Mouse (Mus musculus) hindbrain, postnatal 0 days (tissue): ENCODE measurements at regions not wholly inside any gene's neighbourhood (a gene's known extent, or its start where the extent isn't known, plus 50 kb on each side); places are given as distances from the start of the nearest gene placed in this dataset.

ENCODE experiments used
- ATAC-seq: fragments of 200-750 bp; cut with Nextera tagmentation; 2 replicates; pipeline ENCODE4 v1.8.0; 2017; ENCODE audit warnings: mild to moderate bottlenecking, moderate TSS enrichment, moderate library complexity
- DNase-seq: peaks from one replicate; pipeline ENCODE4 v3.0.0-alpha.2; 2015; ENCODE audit warnings: low spot score
- H3K27ac ChIP-seq: fragments of 300-500 bp; sonication (generic); 2 replicates; pipeline ENCODE4 v1.5.1; 2014; ENCODE audit warnings: mild to moderate bottlenecking
- H3K27me3 ChIP-seq: fragments of 300-500 bp; sonication (generic); 2 replicates; pipeline ENCODE4 v1.6.1; 2014; ENCODE audit warnings: low read length, mixed read lengths; ENCODE audit not compliant: insufficient read depth
- H3K36me3 ChIP-seq: fragments of 300-500 bp; sonication (generic); 2 replicates; pipeline ENCODE4 v1.6.1; 2014; ENCODE audit warnings: low read length, mixed read lengths; ENCODE audit not compliant: insufficient read depth
- H3K4me1 ChIP-seq: fragments of 300-500 bp; sonication (generic); 2 replicates; pipeline ENCODE4 v1.6.1; 2014; ENCODE audit warnings: antibody characterized with exemption, low read length, mixed read lengths; ENCODE audit not compliant: insufficient read depth
- H3K4me2 ChIP-seq: fragments of 300-500 bp; sonication (generic); 2 replicates; pipeline ENCODE4 v1.6.1; 2014; ENCODE audit warnings: low read depth, mild to moderate bottlenecking, low read length, moderate library complexity, mixed read lengths
- H3K4me3 ChIP-seq: fragments of 300-500 bp; sonication (generic); 2 replicates; pipeline ENCODE4 v1.5.1; 2014; ENCODE audit warnings: low read length
- H3K9ac ChIP-seq: fragments of 300-500 bp; sonication (generic); replicated peaks from 2 replicates; pipeline ENCODE4 v1.6.1; 2014; ENCODE audit warnings: mild to moderate bottlenecking, low read length, moderate library complexity, mixed read lengths
- H3K9me3 ChIP-seq: fragments of 300-500 bp; sonication (generic); 2 replicates; pipeline ENCODE4 v1.6.1; 2016; ENCODE audit warnings: low read length, mixed read lengths
- CTCF ChIP-seq: IDR thresholded peaks from 2 replicates; pipeline ENCODE4 v1.5.1; 2016; ENCODE audit warnings: antibody characterized with exemption, control low read depth, low read depth
- WGBS: fragments of 180-500 bp; shearing (Covaris S2); extraction: QIAGEN DNeasy Blood & Tissue Kit; methylation state at CpG from one replicate; pipeline ENCODE4 v1.1.7; 2014; 5-methylcytosine and 5-hydroxymethylcytosine counted together

DNA sequence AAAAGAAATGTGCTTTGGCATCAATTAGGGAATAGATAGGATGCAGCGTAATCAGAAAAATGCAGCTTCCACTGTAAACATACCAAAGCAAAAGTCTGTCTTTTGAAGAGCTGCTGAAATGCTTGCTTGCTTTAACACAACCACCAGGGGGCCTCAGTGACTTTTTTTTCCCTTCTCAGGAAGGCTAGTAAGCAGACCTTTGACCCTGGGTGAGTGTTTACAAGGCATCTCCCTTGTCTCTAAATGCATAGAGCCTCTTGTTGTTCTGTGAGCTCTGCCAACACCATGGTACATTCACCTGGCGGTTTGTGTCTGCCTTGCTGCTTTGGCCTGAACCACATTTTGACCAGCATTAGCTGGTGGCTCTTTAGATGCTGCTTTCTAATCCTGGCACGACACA is 191.9 kb upstream of the C9orf72 start:
- no peak for ATAC-seq
- no peaks in the 10 kb centered on the region for H3K36me3 ChIP-seq
- H3K9me3 ChIP-seq: no peaks in the 10 kb centered on the region
- WGBS: 69% methylated on average over 3 of the region's 3 CpGs
- DNase-seq: peak; percentile 78
- H3K27ac ChIP-seq: no peak overlapping the region
- no peaks in the 10 kb centered on the region for H3K27me3 ChIP-seq
- H3K4me3 ChIP-seq: no peak overlapping the region
- H3K4me1 ChIP-seq: no peaks in the 10 kb centered on the region
- TF ChIP-seq CTCF: peak; percentile 74
- H3K4me2 ChIP-seq: no peak overlapping the region
- no peak overlapping the region for H3K9ac ChIP-seq

DNA sequence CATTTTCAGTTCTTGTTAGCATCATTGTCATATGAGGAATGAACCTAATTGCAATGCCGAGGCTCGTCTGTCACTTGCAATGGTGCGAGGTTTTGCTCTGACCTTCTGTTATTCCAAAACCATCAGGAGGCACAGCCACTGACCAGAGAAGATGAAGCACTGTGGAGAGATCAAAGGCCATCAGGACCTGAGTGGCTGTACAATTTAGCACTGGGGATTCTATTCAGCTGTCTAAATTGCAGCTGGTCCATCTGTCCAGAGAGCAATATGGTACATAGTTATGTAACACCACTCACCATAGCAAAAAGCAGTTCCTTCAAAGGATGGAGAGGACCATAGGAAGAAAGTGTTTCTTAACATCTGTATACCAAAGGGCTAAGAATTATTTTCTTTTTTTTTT is 187.5 kb upstream of the C9orf72 start:
- no peak for DNase-seq

DNA sequence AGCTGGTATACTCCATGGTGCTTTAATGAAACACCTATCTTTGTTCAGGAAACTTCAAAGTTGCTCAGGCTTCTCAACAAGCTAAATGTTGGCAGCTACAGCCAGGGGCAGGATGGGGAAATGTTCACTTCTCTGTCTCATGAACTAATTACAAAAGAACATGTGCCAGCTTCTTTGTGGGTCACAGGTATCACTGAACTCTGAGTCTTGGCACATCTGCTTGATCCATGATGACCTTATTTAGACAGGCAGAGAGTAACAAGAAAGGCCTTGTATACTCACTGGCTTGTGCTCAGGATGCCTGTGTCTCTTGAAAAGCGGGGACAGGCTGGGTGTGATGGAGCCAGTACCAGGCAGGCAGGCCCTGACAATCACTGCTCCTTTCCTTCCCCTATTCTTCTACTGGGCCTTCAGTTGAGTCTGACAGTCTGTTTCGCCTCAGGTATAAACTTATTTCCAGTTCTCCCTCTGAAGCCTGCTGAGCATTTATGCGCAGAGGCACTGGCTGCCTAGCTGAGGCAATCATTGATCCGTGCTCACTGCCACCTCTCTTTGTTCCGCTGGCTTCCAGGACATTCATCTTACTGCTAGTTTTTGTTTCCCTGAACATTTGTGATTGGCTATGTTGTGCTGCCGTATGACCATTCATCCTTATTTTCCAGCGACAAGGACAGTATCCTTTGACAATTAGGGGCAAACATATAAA is 179.5 kb upstream of the C9orf72 start:
- no peaks in the 10 kb centered on the region for H3K36me3 ChIP-seq
- no peaks in the 10 kb centered on the region for H3K9me3 ChIP-seq
- H3K4me1 ChIP-seq: no peaks in the 10 kb centered on the region
- no peak overlapping the region for H3K4me3 ChIP-seq
- no peak overlapping the region for H3K4me2 ChIP-seq
- no peak overlapping the region for H3K27ac ChIP-seq
- H3K27me3 ChIP-seq: no peaks in the 10 kb centered on the region
- DNase-seq (peak; percentile 4), ATAC-seq (no peak)
- WGBS: 50% methylated on average over 7 of the region's 7 CpGs
- H3K9ac ChIP-seq: no peak overlapping the region
- no peak for TF ChIP-seq CTCF

More for the DNA sequence above, 187.5 kb upstream of the C9orf72 start:
- Histone ChIP-seq H3K4me2 (no peak overlapping the region), H3K27ac (no peak overlapping the region), H3K4me3 (no peak overlapping the region), H3K4me1 (no peaks in the 10 kb centered on the region), H3K9me3 (no peaks in the 10 kb centered on the region), H3K27me3 (no peaks in the 10 kb centered on the region), H3K36me3 (no peaks in the 10 kb centered on the region), H3K9ac (no peak overlapping the region)
- no peak for ATAC-seq
- WGBS: 47% methylated on average over 3 of the region's 3 CpGs
- no peak for TF ChIP-seq CTCF

DNA sequence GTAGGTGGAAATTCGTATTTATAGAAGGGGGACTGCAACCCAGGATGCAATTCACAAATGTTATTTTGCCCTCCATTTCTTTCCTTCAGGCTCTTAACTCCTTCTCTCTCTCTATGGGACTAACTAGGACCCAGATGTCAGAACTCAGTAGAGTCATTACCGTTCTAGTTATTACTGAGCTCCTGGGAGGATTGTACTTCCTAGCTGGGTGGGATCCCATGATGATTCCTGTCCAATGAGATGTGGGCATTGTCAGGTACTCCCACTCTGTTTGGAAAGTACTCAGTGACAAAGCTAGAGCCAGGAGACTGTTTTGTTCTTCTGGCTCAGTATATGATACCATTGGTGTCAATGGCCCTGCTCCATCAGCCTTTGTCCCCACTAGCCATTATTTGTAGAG is 178.1 kb upstream of the C9orf72 start:
- Histone ChIP-seq H3K27ac (no peak overlapping the region), H3K9me3 (no peaks in the 10 kb centered on the region), H3K27me3 (no peaks in the 10 kb centered on the region), H3K4me1 (no peaks in the 10 kb centered on the region), H3K4me3 (no peak overlapping the region), H3K4me2 (no peak overlapping the region), H3K9ac (no peak overlapping the region), H3K36me3 (no peaks in the 10 kb centered on the region)
- 80% methylated on average over 2 of the region's 2 CpGs for WGBS
- no peak for TF ChIP-seq CTCF
- no peak for DNase-seq
- ATAC-seq: no peak

DNA sequence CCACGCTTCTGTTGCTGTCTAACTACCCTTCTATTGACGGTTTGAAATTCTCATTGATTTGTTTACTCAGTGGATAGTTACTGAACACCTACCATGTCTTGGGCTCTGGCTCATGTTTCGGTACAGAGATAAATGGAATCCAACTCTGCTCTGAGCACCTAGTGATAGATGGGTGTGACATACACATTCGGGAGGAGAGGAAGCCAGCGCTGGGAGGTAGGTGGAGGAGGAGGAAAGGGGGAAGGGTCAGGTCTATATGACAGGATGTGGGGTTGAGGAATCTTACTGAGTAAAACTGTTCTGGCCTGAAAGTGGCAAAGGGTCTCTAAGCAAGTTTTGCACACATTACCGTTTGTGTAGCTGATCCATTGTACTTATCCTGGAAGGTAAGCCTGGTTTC is 177.6 kb upstream of the C9orf72 start:
- Histone ChIP-seq H3K27me3 (no peaks in the 10 kb centered on the region), H3K9ac (no peak overlapping the region), H3K4me1 (no peaks in the 10 kb centered on the region), H3K27ac (no peak overlapping the region), H3K9me3 (no peaks in the 10 kb centered on the region), H3K36me3 (no peaks in the 10 kb centered on the region), H3K4me2 (no peak overlapping the region), H3K4me3 (no peak overlapping the region)
- TF ChIP-seq CTCF: no peak
- WGBS: 89% methylated on average over 6 of the region's 6 CpGs
- DNase-seq (no peak), ATAC-seq (no peak)

DNA sequence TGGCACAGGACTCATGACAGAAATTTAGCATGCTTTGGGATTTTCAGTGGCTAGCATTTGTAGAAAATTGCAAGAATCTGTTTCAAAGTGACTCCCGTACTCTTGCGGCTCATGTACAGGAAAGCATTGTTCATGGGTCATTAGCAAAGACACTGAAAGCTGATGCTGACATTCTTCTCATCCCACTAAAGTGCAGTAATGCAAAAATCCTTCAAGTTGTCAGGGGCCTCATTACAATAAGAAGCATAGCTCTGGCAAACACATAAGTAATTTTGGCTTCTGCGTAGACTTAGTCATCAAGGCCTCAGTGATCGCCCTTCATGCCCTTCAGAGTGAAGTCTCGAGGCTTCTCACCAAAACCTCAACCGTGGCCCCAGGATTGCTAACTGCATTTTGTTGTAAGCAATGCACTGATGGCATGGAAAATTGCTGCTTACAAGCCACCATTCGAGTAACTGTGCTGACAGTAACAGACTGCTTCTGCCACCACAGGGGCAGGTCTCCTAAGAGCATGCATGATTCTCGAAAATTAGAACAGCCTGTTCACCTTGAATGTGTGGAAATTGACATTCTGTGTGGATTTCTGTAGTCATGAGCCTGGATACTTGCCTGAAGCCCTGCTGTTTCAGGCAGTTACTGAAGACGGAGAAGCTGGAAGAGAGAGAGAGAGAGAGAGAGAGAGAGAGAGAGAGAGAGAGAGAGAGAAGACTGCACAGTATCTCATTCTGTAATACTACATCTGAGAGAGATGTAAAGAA is 176.6 kb upstream of the C9orf72 start:
- Histone ChIP-seq H3K27ac (no peak overlapping the region), H3K27me3 (no peaks in the 10 kb centered on the region), H3K9ac (no peak overlapping the region), H3K36me3 (no peaks in the 10 kb centered on the region), H3K4me1 (no peaks in the 10 kb centered on the region), H3K4me2 (no peak overlapping the region), H3K4me3 (no peak overlapping the region), H3K9me3 (no peaks in the 10 kb centered on the region)
- ATAC-seq: peak; percentile 40; the same call in 1 of the 2 replicates
- no peak for TF ChIP-seq CTCF
- 53% methylated on average over 9 of the region's 9 CpGs for WGBS
- DNase-seq: peak; percentile 31

DNA sequence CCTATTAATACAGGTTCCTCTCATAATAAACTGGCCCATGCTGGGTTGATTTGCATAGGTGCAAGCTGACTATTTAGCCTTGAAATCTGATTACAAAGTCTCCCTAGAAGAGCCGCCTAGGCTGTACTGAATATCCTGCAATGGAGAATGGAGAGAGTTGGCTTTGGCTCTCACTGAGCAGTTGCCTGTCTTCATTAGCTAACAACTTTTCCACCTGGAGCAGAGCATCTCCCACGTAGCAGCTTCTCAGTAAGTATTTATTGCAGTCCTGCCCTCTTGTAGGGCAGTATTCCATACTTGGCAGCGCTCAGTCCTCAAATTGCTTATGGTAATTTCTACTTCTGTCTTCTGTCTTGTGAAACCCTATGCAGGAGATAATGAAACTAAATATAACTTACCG is 175.8 kb upstream of the C9orf72 start:
- H3K4me1 ChIP-seq: no peaks in the 10 kb centered on the region
- DNase-seq (no peak), ATAC-seq (no peak)
- no peak overlapping the region for H3K4me3 ChIP-seq
- H3K9ac ChIP-seq: no peak overlapping the region
- TF ChIP-seq CTCF: no peak
- H3K27ac ChIP-seq: no peak overlapping the region
- no peaks in the 10 kb centered on the region for H3K36me3 ChIP-seq
- H3K9me3 ChIP-seq: no peaks in the 10 kb centered on the region
- H3K27me3 ChIP-seq: no peaks in the 10 kb centered on the region
- no peak overlapping the region for H3K4me2 ChIP-seq
- WGBS: 78% methylated on average over 4 of the region's 4 CpGs
